Mouse (Mus musculus) left cerebral cortex, adult 9 months (tissue): ENCODE measurements around the gene H2afy.
A peak's percentile ranks its signal among the peaks of the same experiment; 100 is the strongest.

ENCODE experiments used
- DNase-seq, 2 experiments: peaks; one replicate each; pipeline ENCODE4 v3.0.0; 2022; ENCODE audit warnings: low spot score in 2 of 2

Gene H2afy

DNA sequence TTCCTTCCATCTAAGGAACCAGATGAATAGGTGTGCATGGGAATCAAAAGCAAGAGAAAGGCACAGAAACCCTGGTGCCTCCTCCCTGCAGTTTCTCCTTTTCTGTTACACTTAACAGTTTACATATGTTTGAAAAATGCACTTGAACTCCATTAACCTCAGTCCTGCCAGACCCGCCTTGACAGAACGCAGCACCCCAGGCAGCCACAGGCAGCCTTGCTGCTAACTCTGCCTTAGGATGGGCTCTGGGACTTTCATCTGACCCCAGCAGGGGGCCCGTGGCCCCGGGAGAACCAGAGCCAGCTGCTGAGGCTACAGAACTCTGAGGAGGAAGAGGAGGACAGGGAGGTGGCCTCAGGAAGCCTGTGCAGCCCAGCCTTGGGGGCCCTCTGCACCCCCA, 23.7 kb downstream of the H2afy start:
- no peak for DNase-seq

DNA sequence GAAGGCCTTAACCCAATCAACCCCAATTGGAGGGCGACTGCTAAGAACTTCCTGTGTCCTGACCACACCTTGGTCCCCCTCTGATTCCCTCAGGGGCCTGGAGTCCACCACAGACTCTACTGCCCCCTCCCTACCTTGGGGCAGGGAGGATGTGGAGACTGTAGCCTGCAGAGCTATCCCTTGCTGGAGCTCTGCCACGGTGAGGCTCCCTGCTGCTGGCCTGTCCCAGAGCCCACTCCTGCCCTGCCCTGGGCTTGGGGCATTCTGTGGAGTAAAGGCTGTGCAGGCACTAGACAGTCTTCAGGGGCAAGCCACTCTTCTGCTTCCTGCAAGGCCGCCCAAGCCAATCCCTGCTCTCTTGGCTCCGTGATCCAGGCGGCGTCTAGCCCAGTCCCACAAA, 24.6 kb downstream of the H2afy start:
- DNase-seq, result no peak

DNA sequence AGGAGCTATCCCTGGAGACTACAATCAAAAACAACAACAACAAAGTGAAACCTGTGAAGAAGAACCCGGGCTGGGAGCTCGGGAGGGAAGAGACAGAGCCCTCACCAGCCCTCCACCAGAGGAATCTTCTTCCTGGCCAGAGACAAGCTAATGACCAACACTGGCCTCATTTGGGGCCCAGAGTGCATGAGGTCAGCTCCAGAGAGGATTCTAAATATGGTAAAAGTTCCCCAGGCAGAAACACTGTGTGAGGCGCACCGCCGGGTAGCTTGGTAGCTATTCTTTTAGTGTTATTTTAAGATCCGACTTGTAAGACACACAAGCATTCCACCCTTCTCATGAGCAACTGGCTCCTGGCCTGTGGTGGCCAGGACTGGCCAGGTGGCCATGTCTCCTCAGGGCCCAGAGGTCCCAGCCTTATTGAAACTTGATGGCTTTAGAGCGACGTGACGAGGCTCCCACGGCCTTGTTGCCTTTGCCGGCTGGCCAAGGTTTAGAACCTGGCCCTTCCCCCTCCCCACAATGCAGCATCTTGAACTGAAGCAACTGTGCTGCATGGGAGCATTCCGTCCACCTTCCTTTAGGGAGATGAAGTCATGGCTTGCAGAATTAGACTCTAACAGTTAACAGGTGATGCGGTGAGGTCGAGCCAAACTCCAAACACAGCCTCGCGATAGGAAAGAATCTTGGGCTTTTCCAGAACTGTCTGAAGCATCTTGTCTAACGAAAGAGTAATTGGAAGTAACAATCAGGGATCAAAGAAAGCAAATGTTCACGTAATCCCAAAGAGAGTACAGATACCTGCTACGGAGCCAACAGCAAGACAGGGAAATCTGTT, 25.2 kb downstream of the H2afy start:
- DNase-seq, result no peak

DNA sequence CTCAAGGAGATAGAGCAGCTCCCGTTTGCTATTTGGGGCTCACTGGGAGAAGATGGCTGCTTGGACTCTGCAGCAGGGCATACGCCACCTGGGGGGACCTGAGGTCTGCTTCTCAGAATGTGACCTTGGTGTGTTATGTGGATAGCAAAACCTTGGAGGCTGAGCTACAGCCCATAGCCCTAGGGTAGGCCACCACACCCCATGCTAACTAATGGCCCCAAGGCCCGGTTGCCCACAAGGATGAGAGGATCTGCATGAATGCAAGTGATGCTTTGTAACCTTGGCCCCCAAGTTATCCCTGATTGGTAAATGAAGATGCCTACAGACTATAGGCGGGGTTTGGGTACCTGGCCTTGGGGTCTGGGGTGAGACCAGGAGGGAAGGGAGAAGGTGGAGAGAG, 26.5 kb downstream of the H2afy start:
- no peak for DNase-seq

DNA sequence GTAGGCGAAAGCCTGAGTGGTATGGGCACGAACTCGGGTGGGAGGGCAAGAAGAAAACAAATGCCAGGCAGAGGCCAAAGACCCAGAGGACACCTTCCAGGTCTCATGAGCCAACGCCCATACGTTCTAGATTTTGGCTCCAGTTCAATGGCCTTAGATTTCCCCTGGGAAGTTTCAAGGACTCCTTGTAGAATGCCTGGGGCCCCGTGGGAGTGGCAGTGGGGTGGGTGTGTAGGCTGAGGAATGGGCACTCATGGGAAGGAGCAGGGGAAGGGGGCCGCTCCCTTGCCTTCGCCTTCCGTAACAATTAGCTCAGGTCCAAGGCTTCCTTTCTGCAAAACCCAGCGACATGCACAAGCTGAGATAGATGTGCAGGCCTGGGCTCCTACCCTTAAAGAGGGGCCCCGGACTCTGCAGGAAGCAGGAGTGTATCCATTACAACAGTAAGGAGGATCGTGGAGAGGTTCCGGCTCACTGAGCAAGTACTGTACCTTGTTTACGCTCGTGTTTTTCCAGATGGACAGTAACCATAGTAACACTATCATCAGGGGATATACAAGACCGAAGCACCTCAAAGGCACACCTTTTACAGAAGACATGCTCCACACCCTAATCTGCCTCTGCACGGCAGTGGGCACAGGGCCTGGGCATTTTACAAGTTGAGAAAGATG, 27.2 kb downstream of the H2afy start:
- DNase-seq, result no peak

DNA sequence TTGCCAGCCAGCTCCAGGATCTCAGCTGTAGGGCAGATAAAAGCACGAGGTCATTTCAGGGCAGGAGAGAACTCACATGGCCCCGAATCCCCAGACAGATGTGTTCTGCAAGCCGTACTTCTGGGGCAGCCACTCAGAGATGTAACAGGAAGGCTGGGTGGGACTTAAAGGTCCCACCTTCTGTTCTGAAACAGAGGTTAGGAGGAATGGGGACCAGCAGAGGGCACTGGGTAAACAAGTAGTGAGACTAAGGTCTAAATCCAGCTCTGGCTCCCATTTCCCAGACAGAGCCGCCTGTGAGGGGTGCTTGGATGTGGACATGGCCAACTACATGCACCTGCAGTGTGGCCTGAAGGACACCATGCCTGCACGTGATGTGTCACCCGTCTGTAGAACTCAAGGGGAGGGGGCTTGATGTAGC, 31.2 kb downstream of the H2afy start:
- DNase-seq, result no peak

DNA sequence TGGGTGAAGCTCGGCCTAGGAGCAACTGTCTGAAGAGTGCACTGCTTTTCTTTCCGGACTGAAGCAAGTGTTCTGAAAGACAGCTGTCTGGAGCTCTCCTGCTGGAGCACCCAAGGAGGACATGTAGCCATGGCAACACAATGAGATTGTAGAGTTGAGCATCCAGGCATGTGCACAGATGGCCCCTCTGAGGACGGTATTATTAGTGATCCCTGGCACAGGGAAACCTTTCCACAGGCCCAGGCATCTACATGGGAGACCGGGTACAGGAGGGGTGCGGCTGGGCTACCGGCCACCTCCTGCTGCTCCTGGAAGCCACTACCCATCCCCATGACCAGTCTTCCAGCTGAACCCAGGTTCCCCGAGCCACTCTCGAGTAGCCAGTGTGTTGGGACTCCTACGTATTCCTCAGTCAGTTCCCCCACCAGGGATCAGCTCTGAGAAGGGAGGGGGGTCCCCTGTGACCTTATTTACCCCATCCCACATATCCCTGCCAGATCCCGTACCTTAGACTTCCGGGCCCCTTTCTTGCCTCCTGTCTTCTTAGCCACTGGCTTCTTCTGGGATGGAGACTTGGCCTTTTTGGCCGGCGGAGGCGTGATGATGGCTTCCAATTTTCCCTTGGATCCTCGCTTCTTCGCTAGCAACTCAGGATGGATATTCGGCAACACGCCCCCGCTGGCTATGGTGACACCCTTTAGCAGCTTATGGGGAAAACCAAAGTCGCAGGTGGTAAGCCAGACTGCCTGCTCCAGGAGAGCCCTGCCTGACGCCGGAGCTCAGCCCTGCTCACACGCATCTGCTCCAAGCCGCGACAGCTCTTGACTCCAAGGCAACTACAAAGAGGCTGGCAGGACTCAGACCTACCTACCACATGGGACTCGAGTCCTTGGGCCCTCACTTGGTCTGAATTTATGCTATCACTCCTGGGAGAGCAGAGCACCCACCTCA, 32.1 kb downstream of the H2afy start:
- DNase-seq, result peak in 1 of 2 experiments; percentile 35

DNA sequence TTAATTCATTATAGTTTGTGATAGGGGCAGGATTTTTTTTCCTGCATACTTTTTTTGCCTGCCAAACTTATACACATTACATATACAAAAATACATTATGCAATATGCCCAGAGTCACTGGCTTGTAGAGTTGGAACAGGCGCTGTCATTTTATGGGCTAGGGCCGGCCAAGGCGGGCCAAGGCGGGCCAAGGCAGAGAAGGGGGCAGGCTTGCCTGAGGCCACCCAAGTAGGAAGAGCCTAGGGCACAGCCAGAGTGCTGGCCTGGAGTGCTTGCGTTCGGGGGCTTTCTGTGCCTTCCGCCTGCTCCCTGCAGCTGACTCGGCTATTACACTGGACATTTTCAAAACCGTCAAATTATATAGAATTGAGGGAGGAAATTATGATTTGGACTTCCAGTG, 34.0 kb downstream of the H2afy start:
- no peak for DNase-seq

DNA sequence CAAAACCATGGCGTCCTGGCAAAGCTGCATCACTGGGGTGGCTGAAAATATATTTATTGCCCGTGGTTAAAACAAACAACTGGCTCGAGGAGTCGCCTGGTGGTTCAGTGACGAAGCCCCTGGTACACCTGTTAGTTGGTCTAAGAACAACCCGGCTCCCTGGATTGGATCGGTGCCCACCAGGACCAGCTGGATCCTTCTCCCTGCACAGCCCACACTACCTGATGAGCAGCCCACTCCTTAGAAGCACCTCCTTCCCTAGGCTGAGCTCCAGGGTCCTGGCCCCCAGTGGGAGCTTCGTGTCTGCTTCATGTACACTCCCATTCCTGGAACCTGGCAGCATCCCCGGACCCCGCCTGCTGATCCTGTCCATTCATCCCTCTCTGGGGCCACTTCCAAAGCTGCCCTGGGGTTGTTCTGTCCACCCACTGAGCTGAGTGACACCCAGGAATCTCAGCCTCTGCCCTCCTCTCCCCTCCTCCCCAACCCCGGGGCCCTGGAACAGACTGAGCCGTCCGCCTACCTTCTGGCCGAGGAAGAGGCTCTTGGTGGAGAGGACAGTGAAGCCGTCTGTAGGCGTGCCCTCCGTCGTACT, 40.5 kb downstream of the H2afy start:
- DNase-seq, result no peak

DNA sequence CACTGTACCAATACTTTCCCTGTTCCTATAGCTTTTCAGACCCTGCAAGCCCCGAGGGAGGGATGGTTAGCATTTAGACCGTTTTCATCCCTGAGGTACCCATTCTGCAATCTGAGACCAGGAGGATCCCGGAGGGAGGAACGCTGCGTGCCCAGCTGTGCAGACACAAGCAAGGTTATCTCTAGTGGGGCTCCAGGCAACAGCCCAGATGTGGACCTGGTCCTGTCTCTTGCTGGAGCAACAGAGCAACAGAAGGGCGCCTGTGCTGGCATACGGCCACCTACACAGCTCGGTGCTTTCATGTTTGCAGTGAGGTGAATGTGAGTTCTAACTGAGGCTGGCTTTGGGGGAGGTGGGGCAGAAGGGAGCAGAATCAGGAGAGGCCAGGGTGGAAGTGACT, 41.6 kb downstream of the H2afy start:
- no peak for DNase-seq

DNA sequence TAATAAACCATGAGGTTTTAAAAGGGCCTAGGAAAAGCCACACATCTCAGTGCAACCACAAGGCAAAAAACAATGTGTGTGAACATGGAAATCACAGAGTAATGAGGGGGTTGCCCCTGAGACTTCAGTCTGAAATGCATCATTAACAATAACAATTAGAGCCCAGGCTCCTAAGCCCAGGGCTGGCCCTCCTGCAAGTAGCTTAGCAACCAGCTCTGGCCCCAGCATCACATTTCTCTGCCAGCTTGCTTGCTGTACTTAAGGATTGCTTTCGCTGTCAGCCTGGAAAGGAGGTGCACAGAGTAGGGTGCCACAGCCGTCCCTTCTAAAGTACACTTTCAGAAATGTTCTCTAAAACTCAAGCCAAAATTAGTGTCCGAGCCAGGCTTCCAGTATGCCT, 42.5 kb downstream of the H2afy start:
- DNase-seq, result peak in 1 of 2 experiments; percentile 39

DNA sequence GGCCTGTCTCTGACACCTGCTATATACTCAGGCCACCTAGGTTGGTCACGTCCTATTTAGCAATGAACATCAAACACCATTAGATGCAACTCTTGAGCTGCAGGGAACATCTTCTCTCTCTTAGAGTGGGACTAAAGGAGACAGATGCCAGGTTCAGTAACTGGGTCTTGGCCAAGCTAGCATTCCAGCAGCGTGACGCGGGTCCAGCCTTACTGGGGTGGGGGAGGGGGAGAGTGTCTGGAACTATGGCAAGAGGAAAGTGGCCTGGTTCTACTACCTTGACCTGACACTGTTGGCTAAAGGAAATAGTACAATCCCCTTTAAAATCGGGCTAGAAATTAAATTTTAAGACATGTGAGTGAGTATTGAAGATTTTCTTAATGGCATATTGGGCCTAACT, 43.6 kb downstream of the H2afy start:
- DNase-seq, result no peak

DNA sequence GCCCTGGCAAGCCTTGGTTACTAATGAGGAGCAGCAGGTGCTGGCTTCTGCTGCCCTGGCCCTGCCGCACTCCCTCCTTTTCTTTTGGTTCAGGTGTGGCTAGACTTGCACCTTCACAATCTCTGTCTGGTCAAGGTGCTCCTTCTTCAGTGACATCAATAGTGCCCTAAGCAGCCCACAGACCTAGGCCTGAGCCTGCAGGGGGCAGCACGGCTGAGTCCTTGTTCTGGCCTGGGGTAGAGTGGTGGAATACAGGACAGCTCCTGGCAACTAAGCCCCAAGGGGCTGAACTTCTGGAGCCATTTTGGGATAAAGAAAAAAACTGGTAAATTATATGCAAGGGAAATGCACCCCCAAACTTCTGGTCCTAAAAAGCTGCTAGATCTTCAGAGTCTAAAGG, 45.6 kb downstream of the H2afy start:
- DNase-seq, result no peak

DNA sequence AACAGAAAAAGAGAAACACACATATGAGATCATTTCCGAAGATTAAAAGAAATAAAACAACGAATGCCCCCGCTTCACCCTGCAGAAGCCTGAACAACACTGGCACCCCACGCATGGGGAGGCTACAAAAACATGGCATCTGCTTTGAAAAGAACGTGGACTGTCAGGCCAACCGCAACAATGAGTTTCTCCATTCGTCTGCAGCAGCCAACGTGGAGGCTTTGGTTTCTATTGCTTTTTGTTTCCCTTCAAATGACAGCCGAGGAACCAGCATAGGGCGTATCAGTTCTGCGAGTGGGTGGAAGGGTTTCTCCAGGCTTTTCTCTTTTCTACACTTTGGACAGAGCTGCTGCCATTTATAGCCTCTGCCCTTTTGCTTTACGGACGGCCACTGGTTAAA, 47.6 kb downstream of the H2afy start:
- peak in 1 of 2 experiments; percentile 17 for DNase-seq

DNA sequence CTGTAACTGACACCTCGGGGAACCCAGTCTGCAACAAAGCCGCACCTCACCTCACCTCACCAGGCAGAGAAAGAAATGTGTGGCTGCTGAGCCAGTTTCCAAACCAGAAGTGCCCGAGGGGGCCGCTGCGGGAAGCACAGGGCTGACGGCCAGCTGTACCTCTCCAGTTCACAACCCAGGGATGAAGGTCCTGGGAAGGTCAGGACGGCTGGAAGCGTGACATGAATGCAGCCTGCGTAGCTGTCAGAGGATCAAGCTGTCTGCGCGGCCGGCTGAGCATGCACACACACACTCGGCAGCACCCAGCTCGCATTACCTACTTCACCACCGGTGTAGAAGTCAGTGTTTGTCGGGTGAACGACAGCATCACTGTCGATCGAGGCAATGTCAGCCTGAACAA, 48.2 kb downstream of the H2afy start:
- DNase-seq, result no peak

DNA sequence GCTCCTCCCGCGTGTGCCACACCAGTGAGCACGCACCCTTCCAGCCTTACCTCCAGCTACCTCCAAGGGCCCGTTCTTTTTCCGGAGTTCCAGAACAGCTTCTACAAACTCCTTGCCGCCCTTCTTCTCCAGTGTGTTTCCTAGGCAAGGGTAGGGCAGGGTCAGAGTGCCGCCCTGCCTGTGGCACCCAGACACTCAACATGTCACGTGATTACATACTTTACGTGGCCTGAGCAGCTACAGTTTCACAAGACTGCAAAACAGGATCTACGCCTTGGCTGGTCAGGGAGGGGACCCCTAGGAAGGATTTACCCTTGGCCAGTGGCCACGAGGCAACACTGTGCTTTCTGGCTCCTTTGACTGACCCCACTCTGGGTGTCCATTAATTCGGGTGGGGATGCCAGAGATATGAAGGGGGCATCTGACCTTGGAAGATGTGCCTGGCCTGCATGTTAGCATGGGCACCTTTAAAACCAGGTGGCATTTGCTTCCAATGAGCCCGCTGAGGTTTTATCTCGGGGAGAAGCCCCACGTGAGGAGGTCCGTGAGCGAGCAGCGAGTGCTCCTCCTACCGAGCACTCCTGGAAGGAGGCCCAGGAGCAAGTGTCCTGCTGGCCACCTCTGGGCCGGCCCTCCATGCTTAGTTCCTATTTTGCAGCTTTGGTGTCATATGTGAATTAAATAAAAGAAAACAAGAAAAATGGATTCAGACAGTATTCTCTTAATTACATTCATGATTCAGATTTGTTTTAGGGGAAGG, 51.8 kb downstream of the H2afy start:
- no peak for DNase-seq

DNA sequence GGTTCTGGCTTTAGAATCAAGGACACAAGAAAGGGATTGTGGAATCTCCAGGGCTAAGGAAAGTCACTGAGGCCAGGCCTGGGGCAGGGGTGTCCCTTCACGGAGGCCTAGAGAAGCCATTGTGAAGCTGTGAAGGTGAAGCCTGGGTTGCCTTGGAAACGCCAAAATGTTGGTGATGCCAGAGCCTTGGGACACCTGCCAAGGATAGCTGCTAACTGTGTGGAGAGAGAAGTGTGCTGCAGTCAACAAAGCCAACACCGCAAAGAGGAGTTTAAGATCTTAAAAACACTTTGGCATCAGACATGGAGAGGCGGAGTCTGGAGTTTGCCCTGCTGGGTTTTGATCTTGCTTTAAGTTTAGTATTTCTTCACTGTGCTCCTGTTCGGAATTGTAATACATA, 54.5 kb downstream of the H2afy start:
- DNase-seq, result peak in 1 of 2 experiments; percentile 20

DNA sequence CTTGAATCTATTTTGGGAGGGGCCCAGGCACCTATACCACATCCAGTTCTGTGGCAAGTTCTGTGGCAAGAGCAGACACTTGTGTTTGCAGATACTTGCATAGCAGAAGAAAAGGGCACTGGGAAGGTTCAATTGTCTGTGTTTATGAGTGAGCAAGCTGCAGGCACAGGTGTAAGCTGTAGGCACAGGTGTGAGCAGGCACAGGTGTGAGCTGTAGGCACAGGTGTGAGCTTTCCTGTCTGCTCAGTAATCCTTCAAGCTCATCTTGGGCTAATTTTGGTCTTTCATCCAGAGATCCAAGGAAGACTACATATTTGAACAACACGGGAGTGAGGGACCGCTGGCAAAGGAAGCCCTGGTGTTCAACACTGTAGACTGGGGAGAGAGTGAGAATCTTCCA, 56.5 kb downstream of the H2afy start:
- DNase-seq, result no peak

DNA sequence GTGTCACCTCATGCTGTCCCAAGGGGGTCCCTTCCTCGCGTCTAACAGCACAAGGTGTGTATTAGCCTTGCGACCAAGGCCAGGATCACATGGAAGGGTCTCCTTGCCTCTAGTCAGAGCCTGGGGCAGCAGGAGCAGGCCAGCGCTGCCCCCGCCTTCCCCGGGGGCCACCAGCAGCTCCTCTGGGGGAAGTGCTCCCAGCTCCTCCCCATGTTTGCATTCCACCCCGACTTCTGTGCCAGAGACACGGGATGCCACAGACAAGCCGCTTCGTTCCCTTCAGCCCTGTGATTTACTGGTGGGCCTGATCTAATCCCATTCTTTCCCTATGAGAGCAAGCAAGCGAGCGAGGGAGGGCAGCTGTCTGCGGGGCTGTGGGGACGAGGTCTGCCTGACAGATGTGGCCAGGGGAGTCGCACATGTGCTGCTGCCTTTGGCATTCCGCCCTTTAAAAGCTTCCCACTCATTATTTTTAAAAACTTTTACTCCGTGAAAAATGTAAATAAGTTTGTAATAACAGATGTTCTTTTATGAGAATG, 57.4 kb downstream of the H2afy start:
- no peak for DNase-seq

DNA sequence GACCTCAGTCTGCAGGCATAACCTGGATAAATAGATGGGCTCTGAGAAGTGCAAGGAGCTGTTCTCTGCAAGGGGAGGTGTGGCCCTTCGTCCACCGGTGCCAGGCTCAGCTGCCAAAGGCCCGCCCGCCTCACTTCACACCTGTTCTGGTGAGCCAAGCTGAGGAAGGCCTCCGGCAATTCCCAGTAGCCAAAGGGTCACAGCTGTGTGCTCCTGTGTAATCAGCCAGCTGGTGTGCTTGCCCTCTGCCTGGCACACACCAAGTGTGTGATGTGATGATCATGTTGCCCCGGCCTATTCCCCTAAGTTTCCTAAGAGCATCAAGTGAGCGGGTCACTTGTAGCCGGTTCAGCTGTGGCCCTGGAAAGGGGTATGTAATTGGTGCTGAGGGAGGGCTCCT, 60.2 kb downstream of the H2afy start:
- DNase-seq, result no peak

DNA sequence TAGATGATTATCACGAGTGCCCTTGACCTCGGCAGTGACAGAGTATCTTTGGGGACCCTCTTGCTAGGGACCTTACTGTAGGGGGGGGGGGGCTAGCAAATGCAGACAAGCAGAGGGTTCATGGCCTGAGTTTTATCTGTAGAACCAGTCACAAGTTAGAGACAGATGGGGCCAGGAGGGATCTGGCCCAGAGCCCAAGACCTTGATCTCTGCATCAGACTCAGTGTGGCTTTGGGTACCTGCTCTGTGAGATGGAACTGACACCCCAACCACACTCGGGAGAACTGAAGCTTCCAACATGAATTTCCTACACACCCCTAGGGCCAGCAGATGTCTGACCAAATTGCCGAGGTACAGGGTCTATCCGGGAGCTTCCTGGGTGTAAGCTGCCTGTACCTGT, 63.0 kb downstream of the H2afy start:
- DNase-seq, result no peak
